Mouse (Mus musculus) C2C12 (cell line): ENCODE data around the gene Ifi211.
"Not testable (repeated sequence)": the region's sequence is repeated elsewhere in the genome, so short reads cannot be mapped to it uniquely, and the experiment has no call there.

ENCODE experiments used
- CTCF ChIP-seq: IDR thresholded peaks from one replicate; pipeline ENCODE4 v1.5.1; 2011; ENCODE audit not compliant: control insufficient read depth, insufficient read depth, insufficient read length
- MYOG ChIP-seq: IDR thresholded peaks from one replicate; pipeline ENCODE4 v1.6.1; 2011; ENCODE audit not compliant: control insufficient read depth, insufficient read length; ENCODE audit errors: extremely low read depth

GRCm38 (mm10) chr1:173941924-173942779 is 29.3 kb upstream of the Ifi211 start, which contains the start of the genes Mndal and Ifi203:
- not testable (repeated sequence) for TF ChIP-seq CTCF, MYOG
